Mouse (Mus musculus) midbrain, embryonic 10.5 days (tissue): ENCODE data around the gene Zfp987. TPM values are rescaled to one million over a fixed set of nuclear protein-coding genes. Genes with fewer than 3 reads are reported as not detected.
"Not testable (repeated sequence)": the region's sequence is repeated elsewhere in the genome, so short reads cannot be mapped to it uniquely, and the experiment has no call there.

Source experiments
- DNase-seq: peaks from one replicate; pipeline ENCODE4 v3.0.0-alpha.2; 2017; ENCODE audit warnings: low spot score
- H3K27ac ChIP-seq: fragments of 300-500 bp; sonication (generic); replicated peaks from 2 replicates; pipeline ENCODE4 v1.5.1; 2016; ENCODE audit warnings: mild to moderate bottlenecking
- H3K27me3 ChIP-seq: fragments of 300-500 bp; sonication (generic); 2 replicates; pipeline ENCODE4 v1.6.1; 2016; ENCODE audit warnings: low read depth, mild to moderate bottlenecking; ENCODE audit not compliant: poor library complexity, severe bottlenecking
- H3K36me3 ChIP-seq: fragments of 300-500 bp; sonication (generic); 2 replicates; pipeline ENCODE4 v1.6.1; 2016; ENCODE audit warnings: mild to moderate bottlenecking, moderate library complexity
- H3K4me1 ChIP-seq: fragments of 300-500 bp; sonication (generic); 2 replicates; pipeline ENCODE4 v1.6.1; 2016
- H3K4me3 ChIP-seq: fragments of 300-500 bp; sonication (generic); 2 replicates; pipeline ENCODE4 v1.5.1; 2016; ENCODE audit warnings: mild to moderate bottlenecking, moderate library complexity
- H3K9me3 ChIP-seq: fragments of 300-500 bp; sonication (generic); replicated peaks from 2 replicates; pipeline ENCODE4 v1.6.1; 2016; ENCODE audit warnings: mild to moderate bottlenecking
- WGBS: fragments of 180-500 bp; shearing (Covaris S2); methylation state at CpG from one replicate; pipeline ENCODE4 v1.1.7; 2016; 5-methylcytosine and 5-hydroxymethylcytosine counted together
- polyA plus RNA-seq: library from polyadenylated mRNA; unstranded; fragments of >200 nt; fragmentation: Nextera tagmentation; extraction: Ambion mirVana; gene quantifications from 2 replicates; pipeline ENCODE4 v1.2.1, GENCODE M21; 2016

Zfp987 gene
- polyA plus RNA-seq, 1 experiment from 2014 or later, result 0.06 TPM

DNA sequence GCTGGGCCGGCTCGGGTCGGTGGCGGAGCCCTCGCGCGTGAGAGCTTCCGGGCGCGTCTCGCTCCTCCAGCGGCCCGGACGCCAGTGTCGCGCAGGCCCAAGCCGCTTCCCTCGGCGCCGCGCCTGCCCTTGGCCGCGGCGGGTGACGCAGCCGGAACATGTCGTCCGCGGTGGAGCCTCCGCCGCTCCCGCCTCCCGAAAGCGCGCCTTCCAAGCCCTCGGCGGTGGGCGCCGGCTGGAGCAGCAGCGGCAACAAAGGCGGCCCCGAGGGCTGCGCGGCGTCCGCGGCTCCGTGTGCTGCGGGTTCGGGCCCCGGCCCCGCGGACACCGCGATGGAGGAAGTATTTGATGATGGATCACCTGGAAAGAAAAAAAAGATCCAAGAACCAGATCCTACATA, 29.5 kb upstream of the Zfp987 start:
- H3K27ac ChIP-seq, H3K4me1 ChIP-seq, H3K27me3 ChIP-seq, H3K36me3 ChIP-seq: not testable (repeated sequence)
- WGBS, result 21% methylated on average over 55 of the region's 55 CpGs
- H3K4me3 ChIP-seq, result peak overlapping the region; percentile 47
- peaks cover 38% of the 10 kb centered on the region for H3K9me3 ChIP-seq
- DNase-seq, result peak; percentile 19

DNA sequence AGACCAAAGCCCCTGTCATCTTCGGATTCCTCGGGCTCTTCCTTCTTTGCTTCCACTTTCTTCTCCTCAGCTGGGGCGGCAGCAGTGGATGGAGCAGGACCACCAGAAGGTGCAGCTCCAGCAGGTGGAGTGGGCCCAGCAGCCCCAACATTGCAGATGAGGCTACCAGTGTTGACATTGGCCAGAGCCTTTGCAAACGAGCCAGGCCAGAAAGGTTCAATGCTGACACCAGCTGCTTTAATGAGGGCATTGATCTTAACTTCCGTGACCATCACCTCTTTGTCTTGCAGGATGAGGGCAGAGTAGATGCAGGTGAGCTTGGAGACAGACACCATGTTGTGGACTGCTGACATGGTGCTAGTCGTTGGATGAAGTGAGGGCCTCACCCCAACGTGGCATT, 23.8 kb upstream of the Zfp987 start:
- H3K36me3 ChIP-seq, H3K4me3 ChIP-seq, DNase-seq, H3K27ac ChIP-seq, H3K9me3 ChIP-seq, H3K4me1 ChIP-seq, H3K27me3 ChIP-seq: not testable (repeated sequence)
- WGBS, result 84% methylated on average over 7 of the region's 7 CpGs

DNA sequence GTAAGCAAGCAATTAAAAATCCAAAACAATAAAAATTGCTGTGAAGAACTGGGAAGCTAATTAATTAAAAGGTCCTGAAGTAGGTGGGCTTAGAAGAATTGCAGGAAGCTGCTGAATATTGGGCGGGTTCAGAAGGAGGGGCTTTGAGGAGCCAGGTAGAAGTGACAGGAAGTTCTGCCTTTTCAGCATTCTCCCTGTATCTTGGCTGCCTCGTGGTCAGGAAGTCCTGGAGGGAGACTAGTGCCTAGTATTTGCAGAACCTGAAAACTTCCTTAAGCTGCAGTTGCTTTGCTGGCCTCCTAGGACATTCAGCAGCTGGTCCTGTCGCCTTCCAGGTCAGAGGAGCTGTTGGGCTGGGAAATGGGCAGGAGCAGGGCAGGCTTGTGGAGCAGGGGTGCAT, 4.3 kb downstream of the Zfp987 start:
- H3K9me3 ChIP-seq, H3K27ac ChIP-seq, H3K27me3 ChIP-seq, H3K4me3 ChIP-seq, DNase-seq, H3K4me1 ChIP-seq, H3K36me3 ChIP-seq: not testable (repeated sequence)
- WGBS, result 54% methylated on average over 3 of the region's 3 CpGs

DNA sequence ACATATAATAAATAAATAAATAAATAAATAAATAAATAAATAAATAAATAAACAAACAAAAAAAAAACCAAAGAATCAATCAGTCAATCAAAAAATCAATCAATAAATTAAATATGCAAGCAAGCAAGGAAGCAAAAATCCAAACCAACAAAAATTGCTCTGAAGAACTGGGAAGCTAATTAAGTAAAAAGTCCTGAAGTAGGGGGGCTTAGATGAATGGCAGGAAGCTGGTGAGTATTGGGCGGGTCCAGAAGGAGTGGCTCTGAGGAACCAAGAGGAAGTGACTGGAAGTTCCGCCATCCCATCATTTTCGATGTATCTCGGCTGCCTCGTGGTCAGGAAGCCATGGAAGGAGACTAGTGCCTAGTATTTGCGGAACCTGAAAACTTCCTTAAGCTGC, 59.4 kb downstream of the Zfp987 start, which contains the start of gene Zfp600:
Zfp600 (plus strand) TSS at position 301 of the 400 bp plus-strand sequence.
- WGBS, result no CpG with 5 or more reads among the region's 6 CpGs
- H3K4me3 ChIP-seq, H3K4me1 ChIP-seq, H3K27ac ChIP-seq, H3K9me3 ChIP-seq, H3K36me3 ChIP-seq, DNase-seq, H3K27me3 ChIP-seq: not testable (repeated sequence)

DNA sequence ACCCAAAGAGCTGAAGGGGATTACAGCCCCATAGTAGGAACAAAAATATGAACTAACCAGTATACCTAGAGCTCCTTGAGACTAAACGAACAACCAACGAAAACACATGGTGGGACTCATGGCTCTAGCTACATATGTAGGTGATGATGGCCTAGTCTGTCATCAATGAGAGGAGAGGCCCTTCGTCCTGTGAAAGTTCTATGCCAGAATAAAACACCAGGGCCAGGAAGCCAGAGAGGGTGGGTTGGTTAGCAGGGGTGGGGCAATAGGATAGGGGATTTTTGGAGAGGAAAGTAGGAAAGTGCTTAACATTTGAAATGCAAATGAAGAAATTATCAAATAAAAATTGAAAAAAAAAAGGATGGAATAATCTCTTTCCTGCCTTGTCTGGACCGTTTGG, 65.8 kb downstream of the Zfp987 start:
- 88% methylated on average over 4 of the region's 4 CpGs for WGBS
- not testable (repeated sequence) for H3K4me3 ChIP-seq, H3K36me3 ChIP-seq, H3K4me1 ChIP-seq, H3K27me3 ChIP-seq, H3K27ac ChIP-seq, DNase-seq
- H3K9me3 ChIP-seq, result peaks cover 18% of the 10 kb centered on the region

DNA sequence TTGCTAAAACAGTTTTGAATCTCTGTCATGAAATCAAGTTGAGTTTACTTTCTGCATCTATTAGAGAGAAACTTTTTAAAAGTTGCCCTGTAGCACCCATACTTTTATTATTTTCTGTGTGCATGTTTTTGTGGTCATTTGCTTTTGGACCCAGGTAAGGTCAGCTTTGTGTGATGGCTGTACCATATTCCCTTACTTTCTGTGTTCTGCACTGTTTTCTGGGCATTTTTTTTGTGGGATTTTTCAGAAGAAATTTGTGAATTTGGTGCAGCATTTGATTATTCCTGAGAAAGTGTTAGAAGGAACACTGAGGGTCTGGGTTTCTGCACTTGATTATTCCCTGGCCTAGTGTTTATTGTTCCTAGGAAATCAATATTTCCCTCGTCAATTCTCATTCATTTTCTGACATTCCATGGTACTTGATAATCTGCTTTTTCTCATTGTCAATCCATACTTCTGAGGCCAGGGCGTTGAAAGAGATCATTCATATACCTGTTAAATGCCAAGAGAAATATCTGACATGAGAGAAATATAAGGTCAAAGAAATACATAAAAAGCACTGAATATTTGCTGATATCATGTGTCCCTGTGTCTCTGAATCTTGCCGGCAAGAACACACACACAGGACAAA, 70.2 kb downstream of the Zfp987 start:
- WGBS, result 81% methylated on average over 3 of the region's 3 CpGs
- H3K36me3 ChIP-seq, H3K4me1 ChIP-seq, H3K27ac ChIP-seq, H3K27me3 ChIP-seq, H3K4me3 ChIP-seq, DNase-seq: not testable (repeated sequence)
- H3K9me3 ChIP-seq, result peaks cover 23% of the 10 kb centered on the region

DNA sequence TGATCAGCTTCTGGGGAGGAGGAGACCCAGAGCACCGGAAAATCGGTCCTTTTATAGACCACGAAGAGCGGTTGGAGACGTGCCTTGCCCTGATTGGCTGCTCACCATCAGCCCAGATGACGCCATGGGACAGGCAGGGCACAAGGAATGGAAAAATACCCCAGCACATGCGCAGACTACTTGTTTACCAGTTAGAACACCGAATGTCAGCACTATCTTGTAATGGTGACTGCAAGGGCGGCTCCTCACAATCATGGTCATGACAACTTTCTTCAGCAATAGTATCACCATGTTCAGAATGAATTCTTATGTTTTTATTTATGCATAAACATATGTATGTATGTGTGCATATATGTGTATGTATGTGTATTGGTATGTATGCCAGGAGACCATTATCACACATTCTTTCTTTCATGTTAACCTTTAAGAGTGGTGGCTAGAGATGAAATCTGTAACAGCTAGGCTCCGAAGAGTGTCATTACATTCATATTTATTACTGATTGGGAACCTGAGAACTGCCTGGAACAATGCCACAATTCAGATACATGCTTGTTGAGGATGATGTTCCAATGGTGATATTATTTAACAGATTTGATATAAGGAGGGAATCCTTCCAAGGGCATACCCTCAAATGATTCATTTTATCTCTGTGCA, 70.9 kb downstream of the Zfp987 start:
- 86% methylated on average over 10 of the region's 10 CpGs for WGBS
- not testable (repeated sequence) for H3K4me1 ChIP-seq, DNase-seq

DNA sequence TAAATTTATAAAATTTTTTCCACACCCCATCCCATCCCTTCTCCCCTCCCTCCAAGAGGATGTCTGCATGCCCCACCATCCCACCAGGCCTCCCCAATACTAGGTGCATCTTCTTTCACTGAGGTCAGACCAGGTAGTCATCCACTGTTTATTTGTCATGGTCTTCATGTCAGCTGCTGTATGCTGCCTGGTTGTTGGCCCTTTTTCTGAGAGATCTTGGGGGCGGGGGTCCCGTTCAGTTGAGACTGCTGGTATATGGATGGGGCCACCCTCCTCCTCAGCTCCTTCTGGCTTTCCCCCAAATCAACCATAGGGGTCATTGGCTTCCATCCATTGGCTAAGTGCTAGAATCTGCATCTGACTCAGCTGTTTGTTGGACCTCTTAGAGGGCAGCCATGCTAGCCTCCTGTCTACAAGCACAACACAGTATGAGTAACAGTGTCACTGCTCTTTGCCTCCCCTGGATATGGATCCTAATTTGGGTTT, 71.7 kb downstream of the Zfp987 start:
- H3K27ac ChIP-seq, H3K4me3 ChIP-seq, H3K4me1 ChIP-seq, H3K27me3 ChIP-seq, DNase-seq, H3K36me3 ChIP-seq: not testable (repeated sequence)
- WGBS, result no CpG with 5 or more reads among the region's 2 CpGs
- peaks cover 27% of the 10 kb centered on the region for H3K9me3 ChIP-seq

More for the DNA sequence above, 70.9 kb downstream of the Zfp987 start:
- peaks cover 21% of the 10 kb centered on the region for H3K9me3 ChIP-seq
- not testable (repeated sequence) for H3K27ac ChIP-seq, H3K36me3 ChIP-seq, H3K4me3 ChIP-seq, H3K27me3 ChIP-seq

DNA sequence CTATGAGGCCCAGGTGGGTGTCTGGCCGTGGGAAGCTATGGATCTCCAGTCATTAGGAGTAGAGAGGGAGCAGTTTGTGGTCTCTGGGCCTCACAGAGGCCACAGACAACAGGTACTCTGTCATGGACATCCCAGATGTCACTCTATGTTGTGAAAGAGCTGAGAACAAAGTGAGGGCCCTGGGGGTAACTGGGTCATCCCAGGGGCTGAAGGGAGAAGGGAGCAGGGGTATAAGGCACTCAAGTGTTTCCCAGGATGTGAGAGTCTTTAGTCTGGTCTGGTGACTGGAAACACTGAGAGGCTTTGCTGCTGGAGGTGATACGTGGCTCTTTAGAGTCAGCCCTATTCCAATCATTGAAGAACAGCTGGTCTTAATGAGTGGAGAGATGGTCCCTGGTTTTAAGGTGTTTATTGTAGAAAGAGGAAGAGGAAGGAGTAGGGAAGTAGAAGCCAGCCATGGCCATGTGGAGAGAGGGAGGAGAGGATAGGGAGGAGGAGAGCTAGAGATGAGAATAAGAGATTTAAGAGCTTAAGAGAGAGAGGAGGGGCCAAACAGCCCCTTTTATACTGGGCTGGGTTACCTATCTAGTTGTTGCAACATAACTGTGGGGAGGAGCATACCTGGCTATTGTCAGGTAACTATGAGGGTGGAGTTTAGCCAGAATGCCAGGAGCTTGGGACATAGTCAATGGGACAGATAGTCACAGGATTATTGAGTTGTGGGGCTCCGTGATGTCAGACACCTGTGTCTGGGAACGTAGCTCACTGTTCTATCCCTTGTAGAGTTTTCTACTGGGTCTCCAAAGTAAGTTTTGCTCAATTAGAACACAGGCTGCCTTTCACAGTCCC, 76.5 kb downstream of the Zfp987 start:
- H3K9me3 ChIP-seq, result peaks cover 17% of the 10 kb centered on the region
- H3K4me3 ChIP-seq, H3K4me1 ChIP-seq, H3K27ac ChIP-seq, H3K36me3 ChIP-seq, H3K27me3 ChIP-seq: not testable (repeated sequence)
- DNase-seq, result peak; percentile 12
- 77% methylated on average over 4 of the region's 4 CpGs for WGBS

Other genes with a start within 250 kb of the Zfp987 start
- gene Zfp986, start 228.5 kb upstream of the Zfp987 start, polyA plus RNA-seq, result not detected in 2 replicates
- not detected in 2 replicates for gene Zfp600, start 59.5 kb downstream of the Zfp987 start, polyA plus RNA-seq